Mouse (Mus musculus) lung, postnatal 0 days (tissue): Measurements from ENCODE around the gene Tdrd9. TPM values are rescaled to one million over a fixed set of nuclear protein-coding genes. Genes with fewer than 3 reads are reported as not detected.
A peak's percentile ranks its signal among the peaks of the same experiment; 100 is the strongest.

Experiments used
- ATAC-seq: fragments of 200-750 bp; cut with Nextera tagmentation; 2 replicates; pipeline ENCODE4 v1.8.0; 2017; ENCODE audit warnings: moderate library complexity
- DNase-seq: peaks from one replicate; pipeline ENCODE4 v3.0.0-alpha.2; 2016; ENCODE audit warnings: low spot score
- H3K27ac ChIP-seq: fragments of 300-500 bp; sonication (generic); 2 replicates; pipeline ENCODE4 v1.5.1; 2014; ENCODE audit warnings: antibody characterized with exemption, mild to moderate bottlenecking, low read length, mixed read lengths
- H3K27me3 ChIP-seq: fragments of 300-500 bp; sonication (generic); replicated peaks from 2 replicates; pipeline ENCODE4 v1.6.1; 2014; ENCODE audit warnings: low read length, mixed read lengths; ENCODE audit not compliant: insufficient read depth
- H3K36me3 ChIP-seq: fragments of 300-500 bp; sonication (generic); 2 replicates; pipeline ENCODE4 v1.6.1; 2014; ENCODE audit warnings: low read length, mixed read lengths; ENCODE audit not compliant: insufficient read depth
- H3K4me1 ChIP-seq: fragments of 300-500 bp; sonication (generic); 2 replicates; pipeline ENCODE4 v1.6.1; 2014; ENCODE audit warnings: antibody characterized with exemption, low read depth, low read length, mixed read lengths; ENCODE audit not compliant: insufficient read depth
- H3K4me2 ChIP-seq: fragments of 300-500 bp; sonication (generic); replicated peaks from 2 replicates; pipeline ENCODE4 v1.6.1; 2014; ENCODE audit warnings: low read depth, mild to moderate bottlenecking, low read length, moderate library complexity, mixed read lengths
- H3K4me3 ChIP-seq: fragments of 300-500 bp; sonication (generic); 2 replicates; pipeline ENCODE4 v1.5.1; 2014; ENCODE audit warnings: low read depth, low read length
- H3K9ac ChIP-seq: fragments of 300-500 bp; sonication (generic); replicated peaks from 2 replicates; pipeline ENCODE4 v1.6.1; 2014; ENCODE audit warnings: low read depth, mild to moderate bottlenecking
- H3K9me3 ChIP-seq: fragments of 300-500 bp; sonication (generic); 2 replicates; pipeline ENCODE4 v1.6.1; 2016; ENCODE audit warnings: low read length, mixed read lengths
- CTCF ChIP-seq: IDR thresholded peaks from 2 replicates; pipeline ENCODE4 v1.5.1; 2016; ENCODE audit warnings: antibody characterized with exemption, mild to moderate bottlenecking
- EP300 ChIP-seq: IDR thresholded peaks from 2 replicates; pipeline ENCODE4 v1.6.1; 2016; ENCODE audit warnings: antibody characterized with exemption, mild to moderate bottlenecking, control low read depth
- WGBS: fragments of 180-500 bp; shearing (Covaris S2); extraction: QIAGEN DNeasy Blood & Tissue Kit; methylation state at CpG from one replicate; pipeline ENCODE4 v1.1.7; 2014; 5-methylcytosine and 5-hydroxymethylcytosine counted together
- polyA plus RNA-seq: library from polyadenylated mRNA; unstranded; fragments of >200 nt; fragmentation: Nextera tagmentation; extraction: Ambion mirVana; gene quantifications from 2 replicates; pipeline ENCODE4 v1.2.1, GENCODE M21; 2015

The Tdrd9 gene
- 0.02 and 0.05 TPM in 2 replicates for polyA plus RNA-seq

- ATAC-seq (no peak), DNase-seq (no peak)
- H3K9me3 ChIP-seq: no peaks in the 10 kb centered on the region
- H3K27me3 ChIP-seq: no peaks in the 10 kb centered on the region
- TF ChIP-seq EP300 (no peak), CTCF (no peak)
- H3K4me2 ChIP-seq: no peak within 1 kb of the TSS
- peaks cover under 1% of the 10 kb centered on the region for H3K4me1 ChIP-seq
- WGBS: 81% methylated on average over 18 of the region's 18 CpGs
- H3K4me3 ChIP-seq: no peak within 1 kb of the TSS
- H3K9ac ChIP-seq: no peak within 1 kb of the TSS
- no peaks in the 10 kb centered on the region for H3K36me3 ChIP-seq
- H3K27ac ChIP-seq: no peak within 1 kb of the TSS
These were observed at the start of gene Tdrd9 for GRCm38 (mm10) chr12:111971231-111971686. Gene Tdrd9 (plus strand): TSS chr12:111971559.

- Histone ChIP-seq H3K4me1 (peaks cover 9% of the 10 kb centered on the region), H3K4me2 (no peak overlapping the region), H3K4me3 (no peak overlapping the region), H3K27me3 (no peaks in the 10 kb centered on the region), H3K9me3 (no peaks in the 10 kb centered on the region), H3K36me3 (no peaks in the 10 kb centered on the region), H3K27ac (no peak overlapping the region), H3K9ac (no peak overlapping the region)
- TF ChIP-seq CTCF (no peak), EP300 (no peak)
- DNase-seq (no peak), ATAC-seq (no peak)
- WGBS: 83% methylated on average over 6 of the region's 6 CpGs
These were observed 48.2 kb upstream of the Tdrd9 start for GRCm38 (mm10) chr12:111923117-111923516.

- Histone ChIP-seq H3K4me3 (no peak overlapping the region), H3K9ac (no peak overlapping the region), H3K27ac (no peak overlapping the region), H3K9me3 (no peaks in the 10 kb centered on the region), H3K36me3 (no peaks in the 10 kb centered on the region), H3K27me3 (no peaks in the 10 kb centered on the region), H3K4me1 (peaks cover 9% of the 10 kb centered on the region), H3K4me2 (no peak overlapping the region)
- TF ChIP-seq EP300: no peak
- TF ChIP-seq CTCF: no peak
- ATAC-seq: peak; percentile 84
- WGBS: 29% methylated on average over 1 of the region's 1 CpGs
- peak; percentile 64 for DNase-seq
These were observed 44.0 kb upstream of the Tdrd9 start for GRCm38 (mm10) chr12:111927338-111927737.

- H3K27me3 ChIP-seq: no peaks in the 10 kb centered on the region
- H3K4me3 ChIP-seq: no peak overlapping the region
- H3K27ac ChIP-seq: no peak overlapping the region
- WGBS: 66% methylated on average over 18 of the region's 18 CpGs
- DNase-seq (no peak), ATAC-seq (0 out of 2 replicates have a peak, but pooled peaks have one; percentile 12)
- TF ChIP-seq EP300: no peak
- no peak for TF ChIP-seq CTCF
- peaks cover 20% of the 10 kb centered on the region for H3K4me1 ChIP-seq
- no peaks in the 10 kb centered on the region for H3K9me3 ChIP-seq
- H3K9ac ChIP-seq: no peak overlapping the region
- H3K4me2 ChIP-seq: no peak overlapping the region
- no peaks in the 10 kb centered on the region for H3K36me3 ChIP-seq
These were observed 42.9 kb upstream of the Tdrd9 start for GRCm38 (mm10) chr12:111928411-111928966.

- H3K9me3 ChIP-seq: no peaks in the 10 kb centered on the region
- DNase-seq (no peak), ATAC-seq (no peak)
- no peak overlapping the region for H3K4me3 ChIP-seq
- 73% methylated on average over 8 of the region's 9 CpGs for WGBS
- H3K36me3 ChIP-seq: no peaks in the 10 kb centered on the region
- TF ChIP-seq CTCF (no peak), EP300 (no peak)
- no peak overlapping the region for H3K9ac ChIP-seq
- peaks cover 27% of the 10 kb centered on the region for H3K4me1 ChIP-seq
- H3K27me3 ChIP-seq: no peaks in the 10 kb centered on the region
- no peak overlapping the region for H3K27ac ChIP-seq
- no peak overlapping the region for H3K4me2 ChIP-seq
These were observed 39.8 kb upstream of the Tdrd9 start for GRCm38 (mm10) chr12:111931411-111932025.

GRCm38 (mm10) chr12:111932513-111932912, 38.8 kb upstream of the Tdrd9 start:
- no peaks in the 10 kb centered on the region for H3K9me3 ChIP-seq
- H3K36me3 ChIP-seq: no peaks in the 10 kb centered on the region
- TF ChIP-seq EP300 (no peak), CTCF (no peak)
- H3K27me3 ChIP-seq: no peaks in the 10 kb centered on the region
- peaks cover 28% of the 10 kb centered on the region for H3K4me1 ChIP-seq
- H3K27ac ChIP-seq: peak overlapping the region; percentile 65
- no peak overlapping the region for H3K4me2 ChIP-seq
- ATAC-seq: no peak
- no peak overlapping the region for H3K4me3 ChIP-seq
- no peak overlapping the region for H3K9ac ChIP-seq
- 45% methylated on average over 3 of the region's 3 CpGs for WGBS
- no peak for DNase-seq
